Mouse (Mus musculus) NIH3T3 (cell line): Measurements from ENCODE around the gene Gm7534.

Source experiments
- DNase-seq: peaks from one replicate; pipeline ENCODE4 v3.0.0-alpha.2; 2012; ENCODE audit warnings: low read depth

Gene Gm7534

GRCm38 (mm10) chr4:134202904-134203303 is at the start of gene Gm7534:
Gene Gm7534 (minus strand): TSS chr4:134203004.
- no peak for DNase-seq

- DNase-seq = no peak
These were observed 49.5 kb upstream of the Gm7534 start for GRCm38 (mm10) chr4:134252131-134252910.

GRCm38 (mm10) chr4:134251241-134252130 is 48.7 kb upstream of the Gm7534 start:
- no peak for DNase-seq

- no peak for DNase-seq
These were observed 48.1 kb upstream of the Gm7534 start for GRCm38 (mm10) chr4:134250930-134251240.

- DNase-seq = no peak
These were observed 47.5 kb upstream of the Gm7534 start for GRCm38 (mm10) chr4:134250116-134250929.

- DNase-seq = peak; percentile 62
These were observed 46.8 kb upstream of the Gm7534 start for GRCm38 (mm10) chr4:134249651-134250050.

- no peak for DNase-seq
These were observed 44.0 kb upstream of the Gm7534 start, which contains the start of gene Gm30191 for GRCm38 (mm10) chr4:134246719-134247258. Gene Gm30191 (plus strand): TSS chr4:134246935.

GRCm38 (mm10) chr4:134246256-134246655 is 43.5 kb upstream of the Gm7534 start:
- DNase-seq = no peak

- peak; percentile 95 for DNase-seq
These were observed 42.5 kb upstream of the Gm7534 start, which contains the start of gene Zfp593 for GRCm38 (mm10) chr4:134245148-134245843. Gene Zfp593 (minus strand): TSS chr4:134245592.

GRCm38 (mm10) chr4:134243516-134244250 is 40.9 kb upstream of the Gm7534 start, which contains the start of gene E130218I03Rik:
Gene E130218I03Rik (plus strand): TSS chr4:134243662.
- no peak for DNase-seq

GRCm38 (mm10) chr4:134238686-134239085 is 35.9 kb upstream of the Gm7534 start:
- no peak for DNase-seq

- DNase-seq = peak; percentile 86
These were observed 35.5 kb upstream of the Gm7534 start, which contains the start of gene Cnksr1 for GRCm38 (mm10) chr4:134238279-134238651. Gene Cnksr1 (minus strand): TSS chr4:134238399.

- no peak for DNase-seq
These were observed 34.9 kb upstream of the Gm7534 start for GRCm38 (mm10) chr4:134237582-134238278.

GRCm38 (mm10) chr4:134234876-134235275 is 32.1 kb upstream of the Gm7534 start:
- peak; percentile 27 for DNase-seq

- DNase-seq = no peak
These were observed 27.6 kb upstream of the Gm7534 start for GRCm38 (mm10) chr4:134230431-134230830.

- peak; percentile 40 for DNase-seq
These were observed 24.4 kb upstream of the Gm7534 start, which contains the start of gene Catsper4 for GRCm38 (mm10) chr4:134227194-134227593. Gene Catsper4 (minus strand): TSS chr4:134227383.

- DNase-seq = no peak
These were observed 20.2 kb upstream of the Gm7534 start for GRCm38 (mm10) chr4:134222793-134223600.

GRCm38 (mm10) chr4:134206488-134207053 is 3.8 kb upstream of the Gm7534 start:
- no peak for DNase-seq
